Mouse (Mus musculus) lung, postnatal 0 days (tissue): Measurements from ENCODE around the gene Il7r. TPM values are rescaled to one million over a fixed set of nuclear protein-coding genes. Genes with fewer than 3 reads are reported as not detected.
"Not testable (repeated sequence)": the region's sequence is repeated elsewhere in the genome, so short reads cannot be mapped to it uniquely, and the experiment has no call there.

ENCODE experiments used
- ATAC-seq: fragments of 200-750 bp; cut with Nextera tagmentation; 2 replicates; pipeline ENCODE4 v1.8.0; 2017; ENCODE audit warnings: moderate library complexity
- DNase-seq: peaks from one replicate; pipeline ENCODE4 v3.0.0-alpha.2; 2016; ENCODE audit warnings: low spot score
- H3K27ac ChIP-seq: fragments of 300-500 bp; sonication (generic); 2 replicates; pipeline ENCODE4 v1.5.1; 2014; ENCODE audit warnings: antibody characterized with exemption, mild to moderate bottlenecking, low read length, mixed read lengths
- H3K27me3 ChIP-seq: fragments of 300-500 bp; sonication (generic); replicated peaks from 2 replicates; pipeline ENCODE4 v1.6.1; 2014; ENCODE audit warnings: low read length, mixed read lengths; ENCODE audit not compliant: insufficient read depth
- H3K36me3 ChIP-seq: fragments of 300-500 bp; sonication (generic); 2 replicates; pipeline ENCODE4 v1.6.1; 2014; ENCODE audit warnings: low read length, mixed read lengths; ENCODE audit not compliant: insufficient read depth
- H3K4me1 ChIP-seq: fragments of 300-500 bp; sonication (generic); 2 replicates; pipeline ENCODE4 v1.6.1; 2014; ENCODE audit warnings: antibody characterized with exemption, low read depth, low read length, mixed read lengths; ENCODE audit not compliant: insufficient read depth
- H3K4me2 ChIP-seq: fragments of 300-500 bp; sonication (generic); replicated peaks from 2 replicates; pipeline ENCODE4 v1.6.1; 2014; ENCODE audit warnings: low read depth, mild to moderate bottlenecking, low read length, moderate library complexity, mixed read lengths
- H3K4me3 ChIP-seq: fragments of 300-500 bp; sonication (generic); 2 replicates; pipeline ENCODE4 v1.5.1; 2014; ENCODE audit warnings: low read depth, low read length
- H3K9ac ChIP-seq: fragments of 300-500 bp; sonication (generic); replicated peaks from 2 replicates; pipeline ENCODE4 v1.6.1; 2014; ENCODE audit warnings: low read depth, mild to moderate bottlenecking
- H3K9me3 ChIP-seq: fragments of 300-500 bp; sonication (generic); 2 replicates; pipeline ENCODE4 v1.6.1; 2016; ENCODE audit warnings: low read length, mixed read lengths
- CTCF ChIP-seq: IDR thresholded peaks from 2 replicates; pipeline ENCODE4 v1.5.1; 2016; ENCODE audit warnings: antibody characterized with exemption, mild to moderate bottlenecking
- EP300 ChIP-seq: IDR thresholded peaks from 2 replicates; pipeline ENCODE4 v1.6.1; 2016; ENCODE audit warnings: antibody characterized with exemption, mild to moderate bottlenecking, control low read depth
- WGBS: fragments of 180-500 bp; shearing (Covaris S2); extraction: QIAGEN DNeasy Blood & Tissue Kit; methylation state at CpG from one replicate; pipeline ENCODE4 v1.1.7; 2014; 5-methylcytosine and 5-hydroxymethylcytosine counted together
- polyA plus RNA-seq: library from polyadenylated mRNA; unstranded; fragments of >200 nt; fragmentation: Nextera tagmentation; extraction: Ambion mirVana; gene quantifications from 2 replicates; pipeline ENCODE4 v1.2.1, GENCODE M21; 2015

The Il7r gene
- polyA plus RNA-seq, 1 experiment from 2014 or later, result 0.76 TPM

DNA sequence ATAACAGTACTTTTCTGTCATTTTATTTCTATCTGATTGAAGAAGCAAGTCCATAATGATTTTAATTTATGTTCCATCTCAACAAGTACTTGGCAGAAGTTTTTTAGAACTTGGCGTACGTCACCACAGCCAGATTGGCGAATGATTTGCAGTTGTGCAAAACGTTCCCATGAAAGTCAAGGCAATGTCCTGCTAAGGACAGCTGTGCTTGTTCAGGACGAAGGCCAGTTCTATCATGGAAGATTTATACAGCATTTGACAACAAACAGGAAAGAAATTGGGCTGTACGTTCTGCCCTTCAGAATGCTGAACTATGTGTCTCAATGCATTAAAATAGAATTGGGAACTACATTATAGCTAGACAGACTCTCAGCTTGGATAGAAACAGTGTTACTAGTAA lies 35.4 kb upstream of the Il7r start:
- Histone ChIP-seq H3K27ac (no peak overlapping the region), H3K9ac (no peak overlapping the region), H3K4me1 (no peaks in the 10 kb centered on the region), H3K4me3 (no peak overlapping the region), H3K4me2 (no peak overlapping the region), H3K36me3 (no peaks in the 10 kb centered on the region), H3K9me3 (no peaks in the 10 kb centered on the region), H3K27me3 (no peaks in the 10 kb centered on the region)
- no peak for TF ChIP-seq EP300
- TF ChIP-seq CTCF, result no peak
- ATAC-seq (no peak), DNase-seq (peak; percentile 41)
- WGBS, result 55% methylated on average over 6 of the region's 6 CpGs

GRCm38 (mm10) chr15:9564156-9564555 lies 34.2 kb upstream of the Il7r start:
- 54% methylated on average over 3 of the region's 3 CpGs for WGBS
- no peak for DNase-seq
- Histone ChIP-seq H3K9ac (no peak overlapping the region), H3K9me3 (no peaks in the 10 kb centered on the region), H3K27me3 (no peaks in the 10 kb centered on the region), H3K36me3 (no peaks in the 10 kb centered on the region), H3K27ac (no peak overlapping the region), H3K4me1 (no peaks in the 10 kb centered on the region), H3K4me3 (no peak overlapping the region), H3K4me2 (no peak overlapping the region)
- TF ChIP-seq EP300 (no peak), CTCF (no peak)
- no peak for ATAC-seq

DNA sequence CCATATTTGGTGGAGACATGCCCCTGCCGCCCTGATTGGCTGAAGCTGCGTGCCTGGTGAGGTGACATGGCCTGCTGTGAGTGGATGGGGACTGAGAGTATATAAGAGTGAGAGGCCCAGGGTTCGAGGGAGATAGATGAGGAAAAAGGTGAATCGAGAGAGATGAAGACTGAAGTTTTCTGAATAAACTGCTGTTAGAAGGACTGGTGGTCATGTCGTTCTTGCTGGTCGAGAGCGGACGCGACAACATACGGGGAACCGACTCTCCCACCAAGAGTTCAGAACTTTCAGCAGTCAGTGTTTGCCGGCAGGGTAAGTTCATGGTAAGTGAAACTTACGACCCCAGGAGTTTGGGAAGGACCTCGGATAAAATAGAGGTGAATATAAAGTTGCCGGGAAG lies 27.3 kb upstream of the Il7r start:
- H3K36me3 ChIP-seq, H3K4me3 ChIP-seq, DNase-seq, H3K27ac ChIP-seq, H3K9me3 ChIP-seq, ATAC-seq, H3K9ac ChIP-seq, H3K4me1 ChIP-seq, H3K4me2 ChIP-seq, H3K27me3 ChIP-seq: not testable (repeated sequence)
- WGBS, result 90% methylated on average over 13 of the region's 15 CpGs

- DNase-seq (no peak), ATAC-seq (no peak)
- Histone ChIP-seq H3K4me1 (no peaks in the 10 kb centered on the region), H3K9ac (no peak overlapping the region), H3K27me3 (no peaks in the 10 kb centered on the region), H3K4me3 (no peak overlapping the region), H3K4me2 (no peak overlapping the region), H3K36me3 (no peaks in the 10 kb centered on the region), H3K9me3 (no peaks in the 10 kb centered on the region), H3K27ac (no peak overlapping the region)
- WGBS, result 81% methylated on average over 2 of the region's 2 CpGs
- TF ChIP-seq CTCF (no peak), EP300 (no peak)
These were observed 19.0 kb upstream of the Il7r start for GRCm38 (mm10) chr15:9548951-9549350.

DNA sequence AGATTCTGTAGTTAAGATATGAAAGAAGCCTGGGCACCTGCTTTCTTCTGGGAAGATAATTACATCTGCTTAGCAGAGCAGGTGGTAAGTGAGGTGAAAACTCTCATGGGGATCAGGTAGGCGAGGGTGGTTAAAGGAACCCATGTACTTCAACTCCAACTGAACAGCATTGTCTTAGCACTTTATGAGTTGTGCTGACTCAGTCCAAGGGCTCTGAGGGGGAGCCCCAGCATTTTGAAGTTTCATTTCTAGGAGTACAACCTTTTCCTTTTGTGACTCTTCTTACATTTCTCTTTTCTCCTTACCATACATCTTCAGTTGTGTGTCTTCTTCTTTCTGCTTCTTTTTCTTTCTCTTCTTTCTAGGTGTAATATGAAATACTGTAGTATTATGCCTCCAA lies 5.2 kb upstream of the Il7r start:
- no peak overlapping the region for H3K27ac ChIP-seq
- no peak for TF ChIP-seq EP300
- TF ChIP-seq CTCF, result no peak
- no peak overlapping the region for H3K4me3 ChIP-seq
- DNase-seq, result no peak
- no peak for ATAC-seq
- no peak overlapping the region for H3K9ac ChIP-seq
- H3K4me2 ChIP-seq, result no peak overlapping the region
- no peaks in the 10 kb centered on the region for H3K4me1 ChIP-seq
- no peaks in the 10 kb centered on the region for H3K9me3 ChIP-seq
- no peaks in the 10 kb centered on the region for H3K27me3 ChIP-seq
- WGBS, result 61% methylated on average over 1 of the region's 1 CpGs
- H3K36me3 ChIP-seq, result no peaks in the 10 kb centered on the region

- ATAC-seq (no peak), DNase-seq (no peak)
- no peak overlapping the region for H3K4me2 ChIP-seq
- H3K27ac ChIP-seq, result no peak overlapping the region
- H3K9me3 ChIP-seq, result no peaks in the 10 kb centered on the region
- no peak overlapping the region for H3K4me3 ChIP-seq
- no peaks in the 10 kb centered on the region for H3K36me3 ChIP-seq
- no peak overlapping the region for H3K9ac ChIP-seq
- H3K4me1 ChIP-seq, result no peaks in the 10 kb centered on the region
- 54% methylated on average over 3 of the region's 3 CpGs for WGBS
- H3K27me3 ChIP-seq, result no peaks in the 10 kb centered on the region
- TF ChIP-seq CTCF (no peak), EP300 (no peak)
These were observed 3.5 kb upstream of the Il7r start for GRCm38 (mm10) chr15:9533356-9533902.

DNA sequence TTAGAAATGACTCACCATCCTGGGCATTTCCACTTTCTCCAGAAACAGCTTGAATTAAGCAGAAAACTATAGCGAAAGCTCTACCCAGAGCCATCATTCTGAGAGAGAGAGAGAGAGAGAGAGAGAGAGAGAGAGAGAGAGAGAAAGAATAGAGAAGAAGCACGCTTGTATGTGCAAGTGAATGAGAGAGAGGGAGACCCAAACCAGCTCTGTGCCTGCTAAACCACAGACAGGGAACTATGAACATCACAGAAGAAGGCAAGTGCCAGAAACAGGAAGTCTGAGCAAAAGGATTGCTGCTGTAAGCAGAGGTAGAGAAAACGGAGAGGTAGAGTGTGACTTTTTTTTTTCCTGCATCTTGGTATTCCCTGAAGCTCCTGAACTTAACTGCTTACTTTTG lies 330 bp downstream of the Il7r start:
- Histone ChIP-seq H3K36me3 (no peaks in the 10 kb centered on the region), H3K27me3 (no peaks in the 10 kb centered on the region), H3K27ac (no peak overlapping the region), H3K4me2 (no peak overlapping the region), H3K4me3 (no peak overlapping the region), H3K9me3 (no peaks in the 10 kb centered on the region), H3K4me1 (no peaks in the 10 kb centered on the region), H3K9ac (no peak overlapping the region)
- TF ChIP-seq EP300 (no peak), CTCF (no peak)
- ATAC-seq (no peak), DNase-seq (no peak)
- WGBS, result 72% methylated on average over 3 of the region's 3 CpGs
